Mouse (Mus musculus): ENCODE measurements at regions not wholly inside any gene's neighbourhood (a gene's known extent, or its start where the extent isn't known, plus 50 kb on each side); places are given as distances from the start of the nearest gene placed in this dataset.

DNA sequence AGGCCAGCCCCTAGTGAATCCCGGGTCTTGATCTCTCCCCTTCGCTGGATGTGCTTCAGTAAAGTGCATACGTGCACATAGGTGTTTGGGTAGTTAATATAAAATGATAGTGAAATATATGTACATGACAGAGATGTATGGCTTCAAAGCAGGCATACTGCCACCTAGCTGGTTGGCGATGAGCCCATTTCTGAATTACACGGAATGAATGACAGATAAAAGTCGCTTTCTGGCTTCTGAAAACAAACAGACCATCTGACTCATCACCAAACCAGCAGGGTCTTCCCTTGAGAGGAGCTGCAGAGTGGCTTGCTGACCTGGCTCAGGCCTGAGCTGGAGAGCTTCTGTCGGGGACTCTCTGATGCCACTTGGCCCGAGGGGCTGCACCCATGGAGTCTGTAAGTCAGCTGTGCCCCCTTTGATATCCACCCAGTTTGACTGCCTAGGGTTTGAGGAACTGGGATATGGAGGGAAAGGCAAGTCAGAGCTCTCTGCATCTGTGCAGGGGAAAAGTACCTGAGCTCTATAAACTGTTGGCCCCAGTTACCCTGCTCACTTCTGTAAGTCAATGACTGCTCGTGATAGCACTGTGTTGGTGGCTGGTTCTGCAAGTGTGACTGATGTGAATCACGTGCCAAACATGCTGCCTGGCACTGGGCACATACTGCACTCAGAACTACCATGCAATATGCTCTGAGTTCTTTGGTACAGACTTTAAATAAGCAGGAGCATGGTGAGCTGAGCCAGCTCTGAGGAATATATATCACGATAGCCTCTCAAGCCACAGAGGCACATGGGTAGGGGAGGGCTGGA, 240.8 kb downstream of the Cxcl12 start:
- no peak for DNase-seq (ENCODE audit: low spot score in 2 of 2)

- no peak for DNase-seq (ENCODE audit: low spot score in 2 of 2)
Measured at GRCm38 (mm10) chr6:117414926-117415325, 246.6 kb downstream of the Cxcl12 start.

DNA sequence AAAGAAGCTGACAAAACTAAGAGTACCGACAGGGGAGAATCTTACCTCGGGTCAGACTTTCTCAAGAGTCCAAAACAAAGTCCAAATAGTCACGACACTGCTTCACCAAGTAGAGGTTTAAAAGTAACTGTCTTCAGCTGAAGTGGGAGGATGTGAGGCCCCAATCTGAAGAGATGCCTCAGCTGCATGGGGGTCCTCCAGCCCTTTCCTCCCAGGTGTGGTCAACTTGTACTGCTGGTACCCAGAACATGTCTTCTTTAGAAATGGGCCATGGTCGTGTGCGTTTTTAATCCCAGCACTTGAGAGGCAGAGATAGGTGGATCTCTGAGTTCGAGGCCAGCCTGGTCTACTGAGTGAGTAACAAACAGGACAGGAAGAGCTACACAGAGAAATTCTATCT, 247.6 kb downstream of the Cxcl12 start:
- no peak for DNase-seq (ENCODE audit: low spot score in 2 of 2)

DNA sequence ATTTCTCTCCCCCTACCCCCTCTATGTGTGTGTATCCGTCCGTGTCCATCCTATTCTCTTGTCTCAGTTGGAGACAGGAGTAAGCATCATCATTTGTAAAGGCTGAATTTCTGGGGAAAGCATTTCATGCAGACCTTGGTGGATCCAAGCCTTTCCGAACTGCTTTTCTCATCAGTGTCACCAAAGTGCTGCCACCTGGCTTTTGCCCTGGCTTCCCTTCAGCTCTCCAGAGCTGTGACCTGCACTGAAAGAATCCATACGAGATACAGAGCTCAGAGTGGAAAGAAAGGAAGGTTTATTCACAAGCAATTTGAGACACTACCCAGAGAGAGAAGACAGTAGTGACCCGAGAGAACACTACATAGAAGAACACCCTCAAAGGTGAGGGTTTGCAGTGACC, 248.1 kb downstream of the Cxcl12 start:
- no peak for DNase-seq (ENCODE audit: low spot score in 2 of 2)

DNA sequence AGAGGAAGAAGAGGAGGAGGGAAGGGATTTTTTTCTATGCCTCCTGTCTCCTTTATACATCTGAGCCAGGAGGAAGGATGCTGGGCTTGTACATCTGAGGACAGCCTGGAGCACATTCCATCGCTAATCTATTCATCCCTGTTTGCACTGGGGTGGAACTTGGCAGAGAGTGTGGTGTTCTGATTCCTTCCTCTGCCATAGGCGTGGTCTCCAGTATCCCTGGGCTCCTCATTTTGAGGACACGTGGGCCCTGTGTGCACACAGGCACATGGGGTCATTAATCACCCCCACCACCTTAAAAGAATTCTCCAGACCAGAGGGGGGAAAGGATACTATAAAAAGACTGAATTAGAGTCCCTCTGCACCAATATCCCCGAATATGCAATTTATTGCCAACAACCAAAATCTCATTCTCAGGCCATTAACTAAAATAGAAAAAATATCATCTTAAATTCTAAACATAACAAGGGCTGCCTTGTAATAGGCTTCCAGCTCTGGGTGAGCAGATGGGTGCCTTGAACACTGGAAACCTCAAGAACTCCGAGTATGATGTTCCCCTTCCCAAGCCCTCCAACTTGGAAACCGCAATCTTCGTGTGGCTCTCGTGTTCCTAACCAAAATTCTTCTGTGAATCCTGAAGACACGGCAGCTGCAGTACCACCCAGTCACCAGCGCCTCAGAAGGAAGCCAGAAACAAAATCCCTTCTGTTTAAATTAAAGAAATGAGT, 254.7 kb downstream of the Cxcl12 start:
- DNase-seq (ENCODE audit: low spot score in 2 of 2): no peak

- DNase-seq (ENCODE audit: low spot score in 2 of 2): no peak
Measured at GRCm38 (mm10) chr6:117426363-117426762, 258.0 kb downstream of the Cxcl12 start.

DNA sequence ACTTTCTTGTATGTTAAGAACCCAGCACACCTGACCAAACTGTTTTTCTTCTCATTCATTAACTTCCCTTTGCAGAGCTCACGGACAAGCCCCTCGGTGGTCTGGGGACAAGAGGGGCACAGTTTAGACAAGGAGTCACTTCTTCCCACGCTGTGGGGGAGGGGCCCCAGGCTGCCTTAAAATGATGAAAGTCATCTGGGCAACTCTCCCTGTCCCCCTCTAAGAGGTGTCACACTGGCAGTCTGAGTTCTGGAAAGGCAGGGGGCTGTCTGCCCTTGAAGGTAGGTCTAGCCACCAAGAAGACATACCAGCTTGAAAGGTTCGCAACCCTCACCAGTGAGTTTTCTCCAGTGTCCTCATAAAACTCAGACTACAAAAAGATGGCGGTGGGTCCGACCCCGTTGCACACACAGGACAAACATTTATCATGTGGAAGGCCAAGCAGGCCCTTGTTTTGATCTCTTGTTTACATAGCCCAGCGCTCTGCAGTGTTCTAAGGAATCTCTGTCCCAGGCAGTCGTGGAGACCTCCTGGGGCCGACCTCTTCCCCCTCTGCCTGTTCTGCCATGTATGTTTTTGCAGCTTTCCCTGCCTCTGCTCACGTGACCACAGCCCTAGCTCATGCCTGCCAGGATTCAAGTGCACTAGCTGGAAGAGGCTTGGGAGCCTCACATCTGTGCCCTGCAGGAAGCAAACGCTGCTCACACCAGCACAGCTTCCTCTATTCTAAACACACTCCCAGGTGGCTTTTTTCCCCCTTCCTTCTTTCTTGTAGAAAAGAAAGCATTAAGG, 259.2 kb downstream of the Cxcl12 start:
- no peak for DNase-seq (ENCODE audit: low spot score in 2 of 2)

- DNase-seq (ENCODE audit: low spot score in 2 of 2): no peak
Measured at GRCm38 (mm10) chr6:117428441-117428840, 260.1 kb downstream of the Cxcl12 start.

DNA sequence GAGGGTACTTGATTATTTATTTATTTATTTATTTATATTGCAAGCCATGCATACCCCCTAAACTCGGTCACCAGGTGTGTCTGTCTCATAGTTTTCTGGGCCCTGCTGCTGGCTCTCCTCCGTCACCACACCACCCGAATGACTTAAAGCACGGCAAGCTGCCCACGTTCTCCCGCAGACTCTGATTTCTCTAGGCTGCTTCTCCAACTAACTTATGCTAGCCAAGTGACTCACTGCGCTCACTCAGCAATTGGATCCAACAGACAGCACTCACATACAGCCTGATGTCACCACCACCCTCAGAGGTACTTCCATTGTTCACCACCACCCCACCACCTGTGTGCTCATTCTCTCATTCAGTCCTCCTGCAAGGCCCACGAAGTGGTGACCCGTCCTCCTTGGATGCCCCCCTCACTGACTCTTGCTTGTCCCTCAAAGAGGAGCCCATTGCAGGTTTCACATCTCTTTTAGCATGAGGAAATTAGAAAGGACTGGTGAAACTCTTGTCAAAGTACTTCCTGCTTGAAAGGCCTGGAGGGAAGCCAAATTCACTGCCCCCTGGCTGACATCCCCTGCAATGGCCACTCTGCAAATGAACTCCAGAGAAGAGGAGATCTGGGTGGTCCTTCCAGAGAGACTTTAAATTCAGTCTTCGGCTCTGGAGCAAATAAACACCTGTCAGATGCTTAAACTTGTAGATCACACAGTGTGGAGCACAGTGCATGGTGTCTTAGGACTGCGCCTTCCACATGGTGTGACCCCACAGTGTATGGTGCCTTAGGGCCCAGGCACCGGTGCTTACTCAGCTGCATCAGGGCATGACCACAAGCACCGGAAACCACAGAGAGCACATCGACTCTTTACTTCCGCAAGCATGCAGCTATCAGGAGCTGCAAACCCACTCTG, 262.8 kb downstream of the Cxcl12 start:
- DNase-seq (ENCODE audit: low spot score in 2 of 2): no peak

DNA sequence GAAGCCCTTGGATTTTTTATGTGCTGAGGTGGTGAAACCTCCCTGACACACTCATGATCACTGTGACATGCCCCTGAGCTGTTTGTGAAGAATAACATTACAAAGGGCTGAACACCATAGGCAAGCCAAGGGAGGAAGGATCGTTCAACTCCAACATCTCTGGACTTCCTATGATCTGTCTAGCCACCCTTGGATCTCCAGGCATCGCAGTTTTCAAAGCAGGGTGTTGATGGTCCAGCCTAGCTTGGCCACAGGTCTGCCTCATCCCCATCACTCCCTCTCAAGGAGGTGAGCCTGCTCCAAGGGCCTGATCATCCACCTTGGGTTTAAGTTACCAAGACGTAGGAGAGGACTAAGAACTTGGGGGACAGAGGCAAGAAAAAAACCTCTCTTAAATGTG, 268.5 kb downstream of the Cxcl12 start:
- no peak for DNase-seq (ENCODE audit: low spot score in 2 of 2)

- DNase-seq (ENCODE audit: low spot score in 2 of 2): no peak
Measured at GRCm38 (mm10) chr6:117437411-117438101, 269.2 kb downstream of the Cxcl12 start.

- DNase-seq (ENCODE audit: low spot score in 2 of 2): no peak
Measured at GRCm38 (mm10) chr6:117448652-117449051, 280.3 kb downstream of the Cxcl12 start.

DNA sequence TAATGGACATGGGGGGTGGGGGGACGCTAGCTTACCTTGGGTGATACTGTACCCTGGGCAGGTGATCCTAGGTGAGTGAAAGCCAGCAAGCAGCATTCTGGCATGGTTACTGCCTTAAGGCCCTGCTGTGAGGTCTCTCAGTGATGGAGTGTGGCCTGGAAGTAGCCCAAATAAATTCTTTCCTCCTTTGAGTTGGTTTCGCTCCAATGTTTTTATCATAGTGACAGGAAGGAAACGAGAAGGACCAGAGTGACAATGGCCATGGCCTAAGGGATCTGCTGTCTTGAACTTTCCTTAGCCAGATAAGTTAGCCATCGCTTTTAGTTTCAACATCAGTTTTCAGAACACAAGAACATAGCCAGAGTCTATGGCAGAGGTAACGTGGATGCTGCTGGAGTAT, 282.7 kb downstream of the Cxcl12 start:
- DNase-seq (ENCODE audit: low spot score in 2 of 2): no peak

DNA sequence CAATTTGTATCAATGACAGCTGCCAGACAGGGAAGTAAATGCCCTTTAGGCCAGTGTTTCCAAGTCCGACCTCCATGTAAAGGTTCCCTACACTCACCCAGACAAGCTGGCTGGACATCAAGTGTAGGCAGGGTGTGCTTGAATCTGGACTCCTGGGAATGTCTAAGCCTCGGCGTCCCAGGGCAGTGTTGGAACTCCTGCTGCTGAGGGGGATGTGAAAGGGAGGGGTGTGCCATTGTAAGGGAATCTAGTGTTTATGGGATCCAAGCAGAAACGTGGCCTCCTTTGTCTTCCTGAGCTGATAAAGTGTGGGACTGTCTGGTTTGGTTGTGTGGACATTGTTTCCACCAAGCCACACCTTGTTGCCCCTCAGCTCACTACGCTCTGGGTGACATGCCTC, 291.9 kb downstream of the Cxcl12 start:
- DNase-seq (ENCODE audit: low spot score in 2 of 2): no peak

DNA sequence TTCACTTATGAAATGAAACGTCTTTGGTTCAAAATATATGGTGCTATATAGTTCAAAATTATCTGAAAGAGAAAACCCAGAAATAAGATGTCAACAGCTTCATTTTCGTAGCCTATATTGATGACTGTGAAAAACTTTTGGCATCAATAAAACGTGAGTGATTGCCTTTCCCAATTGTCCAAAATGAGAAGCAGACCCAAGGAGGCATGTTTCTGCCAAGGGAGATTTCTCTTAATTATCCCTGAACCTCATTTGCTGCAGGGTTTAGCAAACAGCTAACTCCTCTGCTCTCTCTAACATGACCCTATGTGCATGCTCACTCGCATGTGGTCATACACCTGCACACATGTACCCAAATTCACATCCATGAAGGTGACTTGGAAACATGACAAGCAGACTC, 296.8 kb downstream of the Cxcl12 start:
- DNase-seq (ENCODE audit: low spot score in 2 of 2): no peak

DNA sequence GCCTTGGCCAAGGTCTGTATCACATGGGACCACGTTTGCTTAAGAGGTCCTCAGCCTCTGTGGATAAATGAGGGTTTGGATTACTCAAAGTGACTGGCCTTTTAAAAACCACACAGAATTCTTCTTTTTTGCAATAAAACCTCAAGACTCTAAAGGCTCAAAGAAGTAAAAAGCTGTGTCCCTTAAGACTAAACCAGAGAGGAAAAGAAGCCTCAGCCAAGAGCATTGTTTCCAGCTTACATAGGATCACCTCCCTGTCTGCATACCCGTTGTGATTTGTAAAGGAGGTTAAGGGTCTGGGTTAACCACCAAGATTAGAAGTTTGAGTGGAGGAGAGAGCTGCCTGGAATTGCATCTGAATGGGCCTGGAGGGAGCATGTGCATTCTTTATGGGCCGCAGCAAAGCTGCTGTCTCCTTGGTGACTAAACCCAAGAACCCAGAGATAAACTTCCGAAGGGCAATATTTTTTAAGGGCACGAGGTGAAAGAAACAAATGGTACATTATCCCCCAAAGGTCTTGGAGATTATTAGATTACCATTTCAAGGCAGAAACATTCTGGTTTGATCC, 297.4 kb downstream of the Cxcl12 start:
- no peak for DNase-seq (ENCODE audit: low spot score in 2 of 2)

GRCm38 (mm10) chr6:117479376-117479775, 311.0 kb downstream of the Cxcl12 start:
- no peak for DNase-seq (ENCODE audit: low spot score in 2 of 2)

DNA sequence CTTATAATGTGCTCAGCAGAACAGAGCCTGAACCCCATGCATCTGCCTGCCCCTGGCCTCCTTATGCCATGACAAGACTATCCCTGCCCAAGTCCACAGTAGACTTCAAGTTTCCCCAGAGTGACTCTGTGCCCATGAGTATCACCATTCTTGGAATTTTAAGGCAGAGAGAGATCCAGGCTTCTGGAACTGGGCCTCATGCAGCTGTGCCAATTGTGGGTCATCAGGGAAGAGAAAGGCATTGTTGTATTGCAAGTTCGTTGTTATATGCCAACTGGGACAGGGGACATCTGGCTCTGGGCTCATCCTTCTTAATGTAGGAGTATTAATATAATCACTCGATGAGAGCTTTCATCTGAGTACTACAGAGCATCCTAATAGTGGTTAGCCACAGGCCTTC, 312.1 kb downstream of the Cxcl12 start:
- no peak for DNase-seq (ENCODE audit: low spot score in 2 of 2)

GRCm38 (mm10) chr6:117489161-117489560, 320.8 kb downstream of the Cxcl12 start:
- DNase-seq (ENCODE audit: low spot score in 2 of 2): no peak

Data from adrenal gland, postnatal 4 days (tissue).